Mouse (Mus musculus) ovary, postnatal 36 days (tissue): ENCODE measurements at regions not wholly inside any gene's neighbourhood (a gene's known extent, or its start where the extent isn't known, plus 50 kb on each side); places are given as distances from the start of the nearest gene placed in this dataset.

Experiments
- DNase-seq: peaks from one replicate; pipeline ENCODE4 v3.0.0; 2022; ENCODE audit warnings: low spot score, mixed read lengths

DNA sequence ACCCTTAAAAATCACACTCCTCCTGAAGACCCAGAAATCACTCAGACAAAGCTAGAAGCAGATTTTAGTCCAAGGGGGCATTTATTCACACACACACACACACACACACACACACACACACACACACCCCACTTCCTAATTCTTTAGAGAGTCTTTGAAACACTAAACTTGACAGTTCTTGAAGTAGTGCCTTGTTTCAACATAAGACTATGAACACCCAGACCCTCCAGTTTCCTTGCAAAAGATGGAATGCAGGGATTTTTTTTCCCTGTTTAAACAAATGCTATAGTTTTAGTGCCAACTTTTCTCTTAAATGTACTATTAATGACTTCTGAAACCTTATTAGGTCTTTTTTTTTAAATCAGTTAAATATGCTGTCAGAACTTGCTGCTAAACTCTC lies 279.2 kb upstream of the Fat1 start:
- no peak for DNase-seq

DNA sequence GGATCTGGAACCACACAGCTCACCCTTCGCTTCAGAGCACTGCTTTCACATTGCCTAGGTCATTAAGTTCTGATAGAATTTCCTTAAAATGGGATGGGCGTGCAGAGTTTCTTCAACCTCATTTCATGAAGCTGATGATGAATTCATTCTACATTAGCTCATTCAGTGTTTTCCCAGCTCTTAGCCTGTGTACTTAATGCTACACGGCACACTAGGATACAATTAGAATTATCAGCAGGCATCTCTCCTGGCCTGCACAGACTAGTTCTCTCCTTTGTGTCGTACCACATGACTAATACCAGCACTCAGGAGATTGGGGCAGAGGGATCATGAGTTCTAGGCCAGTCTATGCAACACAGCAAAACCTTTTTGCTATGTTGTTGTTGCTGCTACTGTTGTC lies 278.8 kb upstream of the Fat1 start:
- no peak for DNase-seq

DNA sequence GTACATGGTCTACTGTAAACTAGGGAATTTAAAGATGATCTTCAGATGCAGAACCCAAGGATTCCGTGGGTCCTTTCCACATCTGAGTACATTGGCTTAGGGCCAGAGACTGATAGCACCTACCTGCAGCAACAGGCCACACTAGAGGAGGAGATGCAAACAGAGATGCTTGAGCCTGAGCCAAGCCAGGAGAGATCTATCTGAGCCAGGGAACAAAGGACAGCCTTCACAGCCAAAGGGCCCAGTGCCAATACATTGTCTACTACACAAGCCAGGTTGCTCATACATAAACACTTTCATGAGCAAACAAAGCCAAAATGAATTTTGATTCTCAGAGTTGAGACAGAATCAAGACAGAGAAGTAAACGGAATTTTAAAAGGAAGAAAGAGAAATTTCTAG lies 273.6 kb upstream of the Fat1 start:
- DNase-seq: peak; percentile 4

DNA sequence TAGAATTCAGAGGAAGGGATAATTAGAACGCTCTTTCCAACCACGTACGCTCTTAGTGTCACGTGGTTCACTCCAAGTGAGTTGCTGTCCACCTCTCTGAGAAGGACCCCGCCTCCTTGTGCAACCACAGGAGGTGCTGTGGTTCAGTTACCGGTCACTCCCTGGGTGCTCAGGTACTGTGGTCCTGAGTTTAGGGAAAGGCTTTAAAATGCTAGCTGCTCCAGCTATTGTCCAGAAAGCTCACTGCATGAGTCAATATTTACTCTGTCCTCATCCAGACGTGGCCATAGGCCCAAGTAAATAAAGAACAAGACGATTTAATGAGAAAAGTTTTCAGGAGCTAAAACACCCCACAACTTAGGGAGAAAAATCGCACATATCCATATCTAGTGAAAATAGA lies 248.1 kb upstream of the Fat1 start:
- no peak for DNase-seq

DNA sequence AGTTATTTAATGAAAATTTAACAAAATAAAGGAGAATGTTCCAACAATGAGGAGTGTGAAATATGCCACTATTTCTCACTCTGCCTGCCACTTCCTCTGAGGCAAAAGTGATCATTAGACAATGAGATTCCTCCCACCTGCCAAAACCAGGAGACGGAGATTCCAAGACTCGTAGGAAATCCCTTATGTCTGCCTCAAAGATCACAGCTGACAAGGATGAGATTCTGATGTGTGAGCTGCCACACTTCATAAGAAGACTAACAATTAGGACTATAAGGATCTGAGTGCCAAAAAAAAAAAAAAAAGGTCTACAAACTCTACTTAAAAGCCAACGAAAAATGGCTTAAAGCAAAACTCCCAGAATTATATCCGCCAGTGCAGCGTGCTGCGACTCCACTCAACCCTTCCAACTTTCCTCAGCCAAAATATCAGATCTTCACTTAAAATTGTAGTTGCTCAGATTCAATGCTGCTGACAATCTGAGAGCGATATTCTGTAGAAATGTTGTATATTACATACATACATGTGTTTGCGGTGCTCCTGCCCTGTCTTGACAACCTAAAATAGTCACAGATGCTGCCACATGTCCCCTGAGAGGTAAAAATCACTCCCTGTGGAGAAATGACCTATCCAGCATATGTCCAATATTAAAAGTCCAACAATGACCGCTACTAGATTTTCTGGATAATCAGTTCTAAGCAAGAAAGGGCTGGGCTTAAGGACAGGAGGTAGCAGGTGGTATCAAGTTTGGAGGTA lies 245.2 kb upstream of the Fat1 start:
- no peak for DNase-seq

DNA sequence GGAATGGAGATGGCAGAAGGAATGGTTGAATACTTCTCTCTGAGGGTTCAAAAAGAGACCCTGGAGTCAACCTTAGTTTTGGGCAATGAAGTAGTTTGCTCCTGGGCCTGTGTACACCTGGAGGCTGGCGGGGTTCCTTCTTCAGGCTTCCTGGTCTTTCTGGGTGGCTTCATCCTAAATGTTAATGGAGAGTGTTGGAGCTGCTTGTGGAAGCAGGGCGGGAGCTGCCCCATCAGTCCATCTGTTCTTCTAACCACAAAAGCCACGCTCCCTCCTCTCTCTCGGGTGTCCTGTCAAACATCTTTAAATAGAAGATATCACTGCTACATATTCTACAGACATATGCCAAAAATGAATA lies 244.7 kb upstream of the Fat1 start:
- DNase-seq: no peak

DNA sequence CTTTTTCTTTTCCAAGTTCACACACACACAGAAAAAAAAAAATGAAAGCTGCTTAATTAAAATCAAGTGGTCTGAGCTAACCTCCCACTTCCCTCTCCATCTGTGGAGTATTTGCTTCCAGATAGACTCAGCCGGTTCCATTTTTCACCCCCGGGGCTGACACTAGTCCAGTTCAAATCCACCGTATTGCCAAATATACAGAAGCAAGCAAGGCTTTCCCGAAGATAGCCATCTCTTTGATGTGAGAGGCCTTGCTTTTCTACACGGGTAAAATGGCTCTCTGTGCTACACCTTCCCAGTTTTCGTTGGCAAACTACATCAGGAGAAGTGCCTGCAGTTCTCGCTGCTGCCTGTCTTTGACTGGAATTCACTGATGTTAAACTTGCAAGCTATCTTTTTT lies 244.1 kb upstream of the Fat1 start:
- DNase-seq: no peak

DNA sequence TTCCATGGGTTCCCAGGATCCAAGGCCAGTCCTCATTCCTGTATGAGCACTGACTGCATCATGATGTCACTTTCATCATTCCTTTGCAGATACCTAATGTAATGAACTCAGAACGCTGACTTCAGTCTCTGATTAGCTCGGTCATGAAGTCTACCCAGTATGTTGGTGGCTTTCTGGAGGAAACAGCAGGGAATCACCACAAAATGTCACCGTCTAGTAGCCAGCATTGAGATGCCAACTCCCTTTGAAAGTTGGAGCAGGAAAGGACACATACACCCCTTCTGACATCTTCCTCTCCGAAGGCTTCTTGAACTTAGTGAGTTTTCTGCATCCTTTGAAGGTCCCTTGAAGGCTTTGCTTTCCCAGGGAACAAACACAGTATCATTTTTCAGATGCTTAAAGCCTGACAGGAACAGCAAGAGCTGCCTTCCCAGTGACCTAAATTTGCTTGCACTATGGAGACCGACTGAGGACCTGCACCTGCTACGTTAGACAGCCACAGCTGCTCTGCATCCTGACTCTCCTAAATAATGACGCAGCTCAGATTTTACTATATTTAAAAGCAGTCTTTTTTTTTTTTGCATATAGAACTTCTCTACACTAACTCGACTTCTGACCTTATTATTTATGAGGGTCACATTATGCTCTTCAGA lies 243.1 kb upstream of the Fat1 start:
- DNase-seq: no peak

DNA sequence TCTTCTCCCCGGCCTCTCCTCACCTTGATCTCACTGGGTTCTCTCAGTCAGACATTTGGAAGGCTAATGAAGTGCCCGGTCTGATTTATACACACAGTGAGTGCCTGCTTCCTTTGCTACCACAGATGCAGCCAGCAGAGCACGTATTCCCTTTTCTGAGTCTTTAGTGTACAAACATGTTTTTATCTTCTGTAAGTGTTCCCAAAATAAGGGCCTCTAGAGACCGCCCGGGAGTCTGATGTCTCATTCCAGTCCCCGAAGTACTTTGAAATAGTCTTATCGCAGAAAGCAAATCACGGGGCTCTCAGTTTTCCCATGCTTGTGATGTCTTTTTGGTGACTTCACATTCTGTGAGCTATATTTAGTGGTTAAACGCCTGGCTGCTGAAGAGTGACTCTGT lies 240.4 kb upstream of the Fat1 start:
- no peak for DNase-seq

DNA sequence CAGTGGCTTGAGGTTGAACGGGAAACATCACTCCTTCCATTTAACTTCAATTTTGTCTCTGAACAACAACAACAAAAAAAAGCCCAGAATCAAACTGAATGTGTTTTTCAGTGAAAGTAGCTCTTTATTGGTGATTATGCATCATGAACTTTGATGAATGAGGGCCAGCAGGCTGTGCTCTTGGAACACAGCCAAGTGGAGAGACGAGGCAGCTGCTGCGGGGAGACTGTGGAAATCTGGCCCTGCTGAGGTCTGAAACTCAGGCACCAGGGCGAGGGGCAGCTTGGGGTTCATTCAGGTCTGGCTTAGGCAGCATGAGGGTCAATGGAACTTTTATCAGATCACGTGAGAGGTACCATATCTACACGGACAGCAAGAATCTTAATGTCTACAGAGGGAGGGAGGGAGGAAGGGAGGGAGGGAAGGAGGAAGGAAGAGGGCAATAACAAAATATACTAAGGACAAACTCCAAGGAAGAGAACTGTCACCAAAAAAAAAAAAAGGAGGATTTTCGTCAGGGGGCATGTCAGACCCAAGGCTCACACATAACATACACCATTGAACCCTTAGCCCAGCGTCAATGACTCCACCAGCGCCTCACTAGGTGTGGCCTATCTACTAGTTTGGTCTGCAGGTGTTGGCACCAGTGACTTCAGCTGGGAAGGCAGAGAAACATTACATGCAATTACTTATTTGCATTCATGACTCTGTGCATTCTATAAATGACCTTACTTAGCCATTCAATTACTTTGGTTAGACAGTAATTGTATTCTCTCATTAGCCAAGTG lies 239.0 kb upstream of the Fat1 start:
- DNase-seq: peak; percentile 9

DNA sequence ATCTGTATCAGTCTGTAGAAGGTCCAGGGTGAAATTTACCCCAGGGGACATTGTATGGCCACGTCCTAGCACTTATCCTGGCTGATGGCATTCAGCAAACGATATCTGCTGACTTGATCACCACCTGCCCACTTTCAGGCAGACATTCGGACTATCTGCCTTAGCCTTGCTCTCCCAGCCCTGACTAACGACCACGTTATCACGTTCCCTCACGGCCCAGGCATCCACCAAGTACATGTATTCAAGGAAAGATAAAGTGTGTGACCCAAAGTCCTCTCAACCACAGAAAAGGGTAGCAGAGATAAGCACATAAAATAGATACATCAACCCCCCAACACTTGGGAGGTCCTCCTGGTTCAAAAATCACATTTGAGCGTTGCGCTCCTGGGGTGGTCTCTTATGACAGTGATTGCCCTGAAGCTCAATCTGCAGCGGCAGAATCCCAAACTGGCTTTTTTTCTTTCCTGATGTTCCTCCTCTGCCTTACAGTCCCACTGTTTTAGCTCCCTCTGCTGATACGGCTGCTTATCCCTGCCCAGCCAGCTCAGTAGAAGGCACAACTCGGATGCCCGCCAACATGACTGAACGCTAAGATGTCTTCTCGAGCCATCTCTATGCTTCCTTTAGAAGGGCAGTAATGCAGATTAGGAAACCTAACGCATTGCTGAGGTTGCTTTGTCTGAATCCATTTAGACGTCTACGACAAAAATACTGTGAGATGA lies 235.7 kb upstream of the Fat1 start:
- DNase-seq: peak; percentile 9

DNA sequence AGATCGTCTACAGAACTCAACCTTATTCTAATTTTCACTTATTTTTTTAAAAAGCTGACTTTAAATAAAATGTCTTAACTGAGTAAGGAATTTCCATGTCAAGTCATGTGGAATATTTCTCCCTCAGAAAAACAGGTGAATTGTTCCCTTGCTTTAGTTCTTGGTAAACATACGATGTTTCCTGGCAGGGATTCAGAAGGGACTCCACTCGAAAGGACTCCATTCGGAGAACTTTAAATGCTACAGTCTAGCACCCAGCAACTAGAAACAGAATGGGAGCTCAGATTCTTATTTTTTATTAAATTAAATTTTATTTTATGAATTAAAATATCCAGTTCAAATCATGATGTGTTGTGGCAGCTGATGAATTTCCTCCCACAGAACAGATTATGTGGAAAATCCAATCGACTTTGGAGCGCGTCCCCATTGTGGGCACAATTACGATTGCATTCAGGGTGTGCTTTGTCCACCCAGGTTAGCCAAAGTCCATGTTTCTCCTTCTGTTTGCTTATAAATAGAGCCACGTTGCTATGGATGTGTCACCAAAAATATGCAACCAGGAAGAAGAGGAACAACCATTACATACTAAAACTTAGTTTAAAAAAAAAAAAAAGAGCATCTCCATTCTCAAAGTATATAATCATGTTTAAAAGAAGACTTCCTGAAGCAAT lies 230.5 kb upstream of the Fat1 start:
- DNase-seq: no peak

DNA sequence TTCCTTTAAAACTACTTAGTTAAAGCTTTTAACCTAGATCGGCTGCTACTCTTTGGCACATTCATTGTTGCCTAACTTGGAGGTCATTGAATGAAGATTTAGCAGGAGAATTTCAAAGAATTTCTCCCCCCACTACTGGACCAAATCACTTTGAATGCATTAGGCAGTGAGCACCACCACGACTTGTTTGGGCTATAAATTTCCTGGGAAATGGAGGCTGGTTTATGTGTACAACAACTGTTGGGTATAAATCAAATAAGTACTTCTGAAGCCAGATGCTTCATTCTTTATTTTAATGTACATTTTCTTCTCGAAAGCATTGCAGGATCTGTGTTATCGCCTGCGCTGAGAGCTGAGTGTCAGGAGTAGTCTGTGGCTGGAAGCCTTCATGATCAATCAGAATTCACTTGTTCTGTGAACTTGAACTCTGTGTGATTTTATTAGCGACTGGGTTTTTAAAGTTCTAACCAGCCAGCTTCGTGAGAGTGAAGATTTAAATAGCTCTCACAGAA lies 226.5 kb upstream of the Fat1 start:
- DNase-seq: no peak

DNA sequence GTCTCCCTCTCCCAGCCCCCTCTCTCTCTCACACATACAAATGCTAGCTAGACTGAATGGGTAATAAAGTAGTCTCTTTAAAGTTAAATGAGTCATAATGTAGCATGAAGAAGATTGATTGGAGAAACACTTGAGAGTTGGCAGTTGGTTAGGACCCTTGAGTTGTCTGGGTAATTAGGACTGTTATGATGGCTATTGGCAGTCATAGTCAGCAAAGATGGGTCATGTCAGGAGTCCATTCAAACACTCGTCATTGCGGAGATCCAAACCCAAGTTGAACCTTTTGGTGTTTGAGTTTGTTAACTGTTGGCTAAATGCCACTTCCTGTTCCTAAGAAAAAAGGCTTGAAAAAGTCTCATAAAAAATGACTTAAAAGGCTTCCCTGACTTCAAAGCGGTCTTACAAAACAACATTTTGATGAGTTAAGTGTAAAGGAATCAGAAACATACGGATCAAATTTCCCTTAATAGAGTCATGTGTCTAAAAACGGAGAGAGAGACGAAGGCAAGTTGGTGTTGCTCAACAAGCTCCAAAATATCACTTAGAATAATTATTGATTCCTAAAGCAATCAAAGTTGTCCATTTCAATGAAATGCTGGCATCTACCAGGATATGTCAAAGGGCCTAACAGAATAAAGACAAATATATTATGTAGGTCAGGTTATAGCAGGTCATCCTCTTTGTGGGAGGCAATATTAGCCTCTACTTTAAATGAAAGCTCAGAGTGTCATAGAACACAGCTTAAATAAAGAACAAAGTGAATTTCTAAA lies 225.9 kb upstream of the Fat1 start:
- DNase-seq: no peak

DNA sequence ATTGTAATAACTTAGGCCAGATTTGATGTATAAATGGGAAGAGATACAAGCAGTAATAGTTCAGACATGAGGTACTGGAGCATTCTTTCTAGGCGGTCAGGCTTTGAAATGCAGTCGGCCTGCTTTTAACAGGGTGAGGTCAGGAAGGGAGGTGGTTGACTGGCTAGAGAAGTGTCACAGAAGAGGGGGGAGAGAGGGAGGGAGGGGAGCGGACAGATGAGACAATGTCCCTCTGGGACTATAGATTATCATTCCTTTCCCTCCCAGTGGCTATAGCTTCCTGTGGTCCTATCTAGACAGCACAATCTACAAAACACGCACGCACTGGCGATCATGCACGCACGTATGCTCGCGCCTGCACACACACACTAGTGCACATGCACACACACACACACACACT lies 200.7 kb upstream of the Fat1 start:
- DNase-seq: no peak

DNA sequence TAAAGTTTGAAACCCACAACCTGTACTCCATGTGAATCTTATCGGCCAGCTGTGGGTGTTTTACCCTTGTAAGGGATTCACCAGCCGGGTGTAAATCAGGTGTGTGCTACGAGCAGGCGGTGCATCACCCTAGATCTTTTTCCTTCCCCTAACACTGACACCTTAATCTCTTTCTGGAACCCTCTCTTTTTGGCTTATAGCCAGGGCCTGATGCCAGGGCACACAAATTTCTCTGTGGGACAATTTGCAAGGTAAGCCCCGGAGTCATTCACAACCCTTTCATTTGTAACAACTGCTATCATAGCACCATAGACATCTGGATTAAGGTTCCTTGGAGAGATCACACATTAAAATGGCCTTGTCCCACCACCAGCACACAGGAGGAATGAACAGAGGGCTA lies 199.4 kb upstream of the Fat1 start:
- no peak for DNase-seq

DNA sequence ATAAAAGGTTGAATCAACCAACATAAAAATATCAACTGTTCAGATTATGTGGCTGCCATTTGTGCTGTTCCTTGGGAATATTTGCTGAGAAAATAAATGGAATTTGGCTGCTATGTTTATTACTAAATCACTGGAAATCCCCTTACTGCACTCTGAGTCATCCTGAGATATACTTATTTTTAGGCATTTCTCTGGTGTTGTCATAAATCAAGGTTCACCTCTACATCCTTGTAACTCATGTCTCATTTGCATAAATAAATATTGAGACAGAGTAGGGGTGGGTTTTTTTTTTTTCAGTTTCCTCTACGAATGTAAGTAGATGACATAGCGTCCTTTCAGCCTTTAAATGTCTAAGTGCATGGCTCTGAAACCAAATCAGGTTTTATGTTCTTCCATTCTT lies 191.9 kb upstream of the Fat1 start:
- no peak for DNase-seq

DNA sequence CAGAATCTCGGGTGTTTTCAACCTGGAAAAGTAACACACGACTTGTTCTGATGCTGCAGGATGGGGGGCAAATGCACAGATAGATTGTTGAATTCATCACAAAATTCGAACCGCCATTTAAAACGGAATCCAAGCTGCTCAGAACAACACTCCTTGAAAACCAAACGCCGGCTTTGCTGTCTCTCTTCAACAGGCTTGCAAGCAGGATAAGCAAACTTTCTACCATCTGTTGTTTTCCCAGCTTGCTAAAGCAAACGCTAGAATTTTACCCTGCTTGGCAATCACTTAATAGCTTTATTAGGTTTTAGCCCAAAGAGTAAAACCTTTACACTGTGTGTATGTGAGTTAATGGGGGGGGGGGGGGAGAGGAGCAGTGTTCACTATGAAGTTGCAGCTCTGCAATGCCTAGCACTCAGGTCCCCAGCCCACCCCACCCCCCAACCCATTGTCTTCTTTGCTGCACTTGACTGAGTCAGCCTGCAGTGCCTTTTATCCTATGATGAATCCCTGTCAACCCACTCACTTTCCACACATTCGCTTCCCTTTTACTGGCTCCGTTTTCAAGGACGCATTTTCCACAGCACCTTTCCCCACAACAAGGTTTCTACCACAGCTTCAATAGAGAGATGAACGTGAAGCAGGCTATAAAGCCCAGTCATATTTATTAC lies 190.1 kb upstream of the Fat1 start:
- DNase-seq: no peak

DNA sequence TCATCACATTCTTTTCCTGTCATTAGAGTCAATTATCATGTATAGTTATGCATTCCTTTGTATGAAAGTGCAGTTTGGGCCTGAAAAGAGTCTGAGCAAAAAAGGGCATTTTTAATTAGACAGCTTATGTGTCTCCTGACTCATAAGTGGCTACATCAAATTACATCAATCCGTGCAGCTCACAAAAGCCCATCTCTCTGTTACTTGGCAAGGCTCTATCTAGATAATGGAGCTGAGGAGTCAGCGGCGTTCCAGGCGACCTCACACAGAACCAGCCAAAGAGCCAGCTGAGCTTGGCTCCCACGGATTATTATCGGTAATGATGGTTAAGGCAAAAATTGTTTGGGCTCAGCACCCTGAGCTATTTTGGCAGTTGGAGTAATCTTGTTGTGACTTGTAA lies 176.5 kb upstream of the Fat1 start:
- DNase-seq: no peak

DNA sequence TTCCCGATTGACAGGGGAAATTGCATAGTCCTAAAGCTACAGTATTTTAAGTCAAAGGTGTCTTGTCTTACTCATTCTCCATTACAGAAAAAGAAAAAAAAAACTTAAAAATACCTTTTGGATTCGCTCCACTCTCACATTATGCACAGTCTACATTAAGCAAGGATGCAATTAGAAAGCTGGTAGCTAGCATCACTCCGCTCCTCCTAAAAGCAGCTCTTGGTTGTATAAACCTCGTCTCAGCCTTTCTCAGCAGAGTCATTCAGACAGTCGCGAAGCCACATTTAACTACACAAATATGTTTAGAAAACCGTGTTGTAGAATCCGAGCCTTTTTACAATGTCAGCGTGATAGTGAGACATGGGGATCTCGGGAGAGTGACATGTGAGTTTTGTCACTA lies 172.5 kb upstream of the Fat1 start:
- DNase-seq: no peak

DNA sequence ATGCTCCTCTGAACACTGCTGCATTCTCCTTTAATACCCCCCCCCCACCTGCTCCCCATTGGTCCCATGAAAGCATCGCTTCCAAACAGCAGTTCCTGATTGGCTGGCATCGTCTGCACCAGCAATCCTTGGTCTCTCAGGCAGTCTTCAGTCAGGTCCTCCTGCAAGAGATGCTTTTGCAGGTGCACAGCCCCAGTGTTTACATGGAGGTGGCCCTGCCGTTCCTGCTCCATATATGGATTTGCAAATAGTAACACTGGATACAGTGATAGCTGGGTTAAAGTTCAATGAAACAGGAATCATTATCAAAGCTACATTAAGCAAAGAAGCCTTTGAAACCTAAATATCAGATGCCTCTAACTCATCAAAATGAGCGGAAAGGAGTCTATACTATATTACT lies 170.1 kb upstream of the Fat1 start:
- no peak for DNase-seq
